23 mouse cellular contexts compared by ENCODE assay signal in the genomic region with DNA sequence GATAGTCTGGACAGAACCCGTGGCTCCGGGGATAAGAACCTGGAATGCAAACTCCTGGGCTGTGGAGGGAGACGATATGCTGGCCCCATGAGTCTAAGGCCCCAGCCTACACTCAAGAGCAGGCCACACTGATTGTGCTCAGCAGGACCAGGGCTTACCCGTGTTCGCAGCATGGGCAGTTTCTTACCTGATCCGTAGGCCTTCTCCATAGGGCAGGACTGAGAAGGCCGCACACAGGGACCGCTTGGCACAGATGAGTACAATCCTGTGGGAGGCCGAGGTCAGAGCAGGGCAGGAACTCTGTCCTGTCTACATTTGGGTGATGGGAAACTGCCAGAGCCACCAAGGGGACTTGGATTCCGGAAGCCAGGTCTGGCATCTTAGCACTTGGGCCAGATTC. TPM values are rescaled to one million over a fixed set of nuclear protein-coding genes. Genes with fewer than 3 reads are reported as not detected.
DNase-seq lines count a peak whose midpoint lies in the region; ATAC-seq and TF ChIP-seq lines count a peak whose summit lies in the region.
"Had no signal": no experiment of that assay in that cellular context is flagged by ENCODE, and none has a peak within 500 bp of the region (broad histone marks: within the 10 kb centered on the region; RNA-seq: fewer than 3 reads in every experiment).

No protein-coding gene starts in this region.

- no peaks in the 10 kb centered on the region for H3K27me3 ChIP-seq in heart, embryonic 14.5 days (ENCODE audit: control insufficient read depth, insufficient read depth, low read length)
- H3K27me3 ChIP-seq in kidney, embryonic 16.5 days (ENCODE audit: insufficient read depth, low read length), result no peaks in the 10 kb centered on the region
- no peaks in the 10 kb centered on the region for H3K27me3 ChIP-seq in testis, adult 2 months (ENCODE audit: control insufficient read depth, insufficient read depth, low read length)

- ATAC-seq in heart, embryonic 14.5 days (ENCODE audit: insufficient number of reproducible peaks, insufficient read depth, low FRiP score, low read depth), result 0 out of 2 replicates have a peak, but pooled peaks have one; percentile 8
- no peak for ATAC-seq in kidney, embryonic 16.5 days (ENCODE audit: low FRiP score, low TSS enrichment)
- ATAC-seq in erythroblast, adult 5-6 weeks (replicated peaks; ENCODE audit: low FRiP score, poor library complexity, severe bottlenecking), result no peak
- ATAC-seq: CD4-positive, CD25-positive, alpha-beta regulatory T cell, adult 4 months; forebrain, postnatal 0 days; inflammation-experienced regulatory T-cells, adult 6 months had no signal

- DNase-seq in heart, postnatal 14 days, result no peak
- DNase-seq in kidney, postnatal 4 days, result no peak
- no peak for DNase-seq in testis, postnatal 14 days (ENCODE audit: low spot score)
- DNase-seq: adrenal gland, postnatal 10 days; cerebellum, postnatal 10 days; forebrain, postnatal 0 days; right cerebral cortex, postnatal 4 days had no signal

- H3K9me3 ChIP-seq in heart, embryonic 14.5 days (ENCODE audit: control insufficient read depth, low read length), result no peaks in the 10 kb centered on the region
- H3K9me3 ChIP-seq in kidney, embryonic 16.5 days (ENCODE audit: low read length), result no peaks in the 10 kb centered on the region

- H3K9ac ChIP-seq in heart, embryonic 14.5 days (ENCODE audit: low read length), result no peak overlapping the region
- no peak overlapping the region for H3K9ac ChIP-seq in kidney, embryonic 16.5 days (replicated peaks; ENCODE audit: low read length)
- H3K9ac ChIP-seq: forebrain, postnatal 0 days; lung, embryonic 14.5 days had no signal

- H3K4me3 ChIP-seq in heart, embryonic 14.5 days (ENCODE audit: control insufficient read depth in 1 of 2, insufficient read depth in 1 of 2, low read depth in 1 of 2, low read length in 2 of 2), result no peak overlapping the region
- no peak overlapping the region for H3K4me3 ChIP-seq in kidney, embryonic 16.5 days (ENCODE audit: low read length)
- H3K4me3 ChIP-seq in testis, adult 2 months (ENCODE audit: control insufficient read depth, low read depth, low read length), result no peak overlapping the region

- WGBS in heart, embryonic 14.5 days, result 62% methylated on average over 10 of the region's 10 CpGs
- WGBS in kidney, embryonic 16.5 days, result 80% methylated on average over 10 of the region's 10 CpGs

- no peak for TF ChIP-seq CTCF in testis, adult 2 months (IDR thresholded peaks at IDR 0.05; ENCODE audit: control insufficient read depth, insufficient read depth, insufficient replicate concordance, low read depth, low read length)

- no peak overlapping the region for H3K4me2 ChIP-seq in heart, embryonic 14.5 days (ENCODE audit: low read length)
- no peak overlapping the region for H3K4me2 ChIP-seq in kidney, embryonic 16.5 days (replicated peaks; ENCODE audit: low read depth, low read length)
- H3K4me2 ChIP-seq: lung, embryonic 14.5 days had no signal

- no peak for TF ChIP-seq POLR2A in testis, adult 2 months (IDR thresholded peaks at IDR 0.05; ENCODE audit: control insufficient read depth, low read depth, low read length)

- intact Hi-C loops in heart, postnatal 14 days (cut with DNase I), result no loop called here

- peak overlapping the region in 1 of 2 experiments; percentile 6; a peak in 3 of 4 replicates for H3K27ac ChIP-seq in heart, embryonic 14.5 days (replicated peaks in 1 of 2; ENCODE audit: control insufficient read depth in 1 of 2, insufficient read depth in 1 of 2, low read depth in 2 of 2, low read length in 2 of 2)
- peak overlapping the region; percentile 22; the same call in 1 of the 2 replicates for H3K27ac ChIP-seq in kidney, embryonic 16.5 days (ENCODE audit: low read length)
- peak overlapping the region; percentile 50; the same call in 1 of the 2 replicates for H3K27ac ChIP-seq in testis, adult 2 months (ENCODE audit: control insufficient read depth, insufficient read depth, low read depth, low read length)

- H3K4me1 ChIP-seq in heart, embryonic 14.5 days (ENCODE audit: control insufficient read depth in 2 of 2, insufficient read depth in 2 of 2, low read length in 2 of 2), result peaks cover 5 to 11% of the 10 kb centered on the region in 2 experiments; a peak in 3 of 4 replicates
- peaks cover 7% of the 10 kb centered on the region for H3K4me1 ChIP-seq in kidney, embryonic 16.5 days (ENCODE audit: insufficient read depth, low read length)
- peaks cover 1% of the 10 kb centered on the region; the same call in 1 of the 2 replicates for H3K4me1 ChIP-seq in testis, adult 2 months (ENCODE audit: control insufficient read depth, insufficient read depth, low read length)

- H3K36me3 ChIP-seq in heart, embryonic 14.5 days (ENCODE audit: control insufficient read depth, insufficient read depth, low read length), result peaks cover 94% of the 10 kb centered on the region
- H3K36me3 ChIP-seq in kidney, embryonic 16.5 days (ENCODE audit: insufficient read depth, low read length), result peaks cover 37% of the 10 kb centered on the region
- no peaks in the 10 kb centered on the region; the same call in none of the 2 replicates for H3K36me3 ChIP-seq in testis, adult 2 months (ENCODE audit: control insufficient read depth, insufficient read depth, low read length)

RNA-seq across cellular contexts. Expression of gene Rps21, which starts 5.7 kb away (rescaled TPM):
- polyA plus RNA-seq in heart, embryonic 14.5 days (2014; fragmentation: Nextera tagmentation; extraction: Ambion mirVana), result 386 and 447 TPM in 2 replicates
- total RNA-seq in heart, postnatal 14 days (2021), result 100 to 1,000 TPM; 460 to 507 TPM
- polyA plus RNA-seq in kidney, embryonic 16.5 days (2015; fragmentation: Nextera tagmentation; extraction: Ambion mirVana), result 435 and 485 TPM in 2 replicates
- 703 and 848 TPM in 2 replicates for polyA plus RNA-seq in testis, adult 2 months (2012; rRNA removed)
- 363 and 447 TPM in 2 replicates for total RNA-seq in erythroblast, adult 5-6 weeks (2015; ENCODE audit: low replicate concordance)
- total RNA-seq in erythroblast, adult 5-6 weeks (2017; ENCODE audit: low replicate concordance), result 275 and 320 TPM in 2 replicates

RNA-seq across cellular contexts. Expression of gene Cables2, which starts 10.4 kb away (rescaled TPM):
- 15.1 and 16.1 TPM in 2 replicates for polyA plus RNA-seq in heart, embryonic 14.5 days (2014; fragmentation: Nextera tagmentation; extraction: Ambion mirVana)
- total RNA-seq in heart, postnatal 14 days (2021), result 10 to 100 TPM; 14.3 to 14.6 TPM
- polyA plus RNA-seq in kidney, embryonic 16.5 days (2015; fragmentation: Nextera tagmentation; extraction: Ambion mirVana), result 6.7 and 11.2 TPM in 2 replicates
- 23.9 and 24.2 TPM in 2 replicates for polyA plus RNA-seq in testis, adult 2 months (2012; rRNA removed)
- 2.5 and 4.6 TPM in 2 replicates for total RNA-seq in erythroblast, adult 5-6 weeks (2015; ENCODE audit: low replicate concordance)
- total RNA-seq in erythroblast, adult 5-6 weeks (2017; ENCODE audit: low replicate concordance), result 2.7 and 4.9 TPM in 2 replicates

RNA-seq across cellular contexts. Expression of gene Rbbp8nl, which starts 26.8 kb away (rescaled TPM):
- not detected in 2 replicates for polyA plus RNA-seq in heart, embryonic 14.5 days (2014; fragmentation: Nextera tagmentation; extraction: Ambion mirVana)
- total RNA-seq in heart, postnatal 14 days (2021), result not detected
- polyA plus RNA-seq in kidney, embryonic 16.5 days (2015; fragmentation: Nextera tagmentation; extraction: Ambion mirVana), result 1.5 and 1.6 TPM in 2 replicates
- 0.08 TPM in 1 of 2 replicates, not detected in the other for polyA plus RNA-seq in testis, adult 2 months (2012; rRNA removed)
- total RNA-seq in erythroblast, adult 5-6 weeks (2015; ENCODE audit: low replicate concordance), result not detected in 2 replicates
- total RNA-seq in erythroblast, adult 5-6 weeks (2017; ENCODE audit: low replicate concordance), result not detected in 2 replicates
- total RNA-seq: adrenal gland, postnatal 10 days; forebrain, postnatal 0 days; gastrocnemius, adult 8-10 months; hematopoietic stem cell, adult 5-6 weeks; layer of hippocampus, adult 8-10 months; left cerebral cortex, postnatal 10 days; liver, adult 2 months; megakaryocyte-erythroid progenitor cell, adult 5-6 weeks; MEL; monocyte, adult 5-6 weeks had no signal
- polyA plus RNA-seq: CD4-positive, CD25-positive, alpha-beta regulatory T cell, adult 4 months; forebrain, postnatal 0 days; inflammation-experienced regulatory T-cells, adult 6 months; liver, adult 2 months; neural tube, embryonic 14.5 days had no signal

RNA-seq across cellular contexts. Expression of gene Lama5, which starts 37.2 kb away (rescaled TPM):
- polyA plus RNA-seq in heart, embryonic 14.5 days (2014; fragmentation: Nextera tagmentation; extraction: Ambion mirVana), result 30.5 and 32.7 TPM in 2 replicates
- total RNA-seq in heart, postnatal 14 days (2021), result 10 to 100 TPM; 43.1 to 63.7 TPM
- 53.1 and 57.4 TPM in 2 replicates for polyA plus RNA-seq in kidney, embryonic 16.5 days (2015; fragmentation: Nextera tagmentation; extraction: Ambion mirVana)
- 7.5 and 8.3 TPM in 2 replicates for polyA plus RNA-seq in testis, adult 2 months (2012; rRNA removed)
- total RNA-seq in erythroblast, adult 5-6 weeks (2015; ENCODE audit: low replicate concordance), result 1.7 TPM in 1 of 2 replicates, not detected in the other
- 0.09 and 0.14 TPM in 2 replicates for total RNA-seq in erythroblast, adult 5-6 weeks (2017; ENCODE audit: low replicate concordance)
